Comparison of ENCODE assay signal across 23 mouse cellular contexts in genomic region chr5:74289957-74290356, GRCm38 (mm10).
"Had no signal": no experiment of that assay in that cellular context is flagged by ENCODE, and none has a peak within 500 bp of the region (broad histone marks: within the 10 kb centered on the region; RNA-seq: fewer than 3 reads in every experiment).

No protein-coding gene starts in this region.

- DNase-seq: kidney, adult 11 months; kidney, adult 8-10 months; kidney, postnatal 25 days; layer of hippocampus, postnatal 36 days; liver, postnatal 0 days; lung, embryonic 14.5 days; lung, postnatal 36 days; thymus, adult 2 months; thymus, postnatal 14 days; thymus, postnatal 4 days had no signal

- ATAC-seq: liver, postnatal 0 days; lung, postnatal 0 days; midbrain, embryonic 13.5 days; midbrain, embryonic 16.5 days had no signal

- H3K9ac ChIP-seq: kidney, embryonic 15.5 days; limb, embryonic 12.5 days; limb, embryonic 15.5 days; liver, embryonic 14.5 days; liver, postnatal 0 days; lung, embryonic 14.5 days; midbrain, embryonic 13.5 days had no signal

- H3K9me3 ChIP-seq: kidney, embryonic 15.5 days; limb, embryonic 12.5 days; limb, embryonic 15.5 days; megakaryocyte, embryonic 14.5 days; midbrain, embryonic 10.5 days; midbrain, embryonic 13.5 days had no signal

- H3K4me3 ChIP-seq: kidney, embryonic 15.5 days; layer of hippocampus, adult 2 months; left cerebral cortex, adult 2 months; limb, embryonic 12.5 days; limb, embryonic 15.5 days; megakaryocyte, embryonic 14.5 days; midbrain, embryonic 10.5 days; midbrain, embryonic 13.5 days; myocyte had no signal

- H3K27ac ChIP-seq: kidney, embryonic 15.5 days; layer of hippocampus, adult 2 months; left cerebral cortex, adult 2 months; limb, embryonic 12.5 days; limb, embryonic 15.5 days; liver, embryonic 14.5 days; midbrain, embryonic 10.5 days; midbrain, embryonic 13.5 days had no signal

- H3K36me3 ChIP-seq: kidney, embryonic 15.5 days; limb, embryonic 12.5 days; limb, embryonic 15.5 days; midbrain, embryonic 10.5 days; midbrain, embryonic 13.5 days had no signal

- H3K27me3 ChIP-seq: kidney, embryonic 15.5 days; limb, embryonic 12.5 days; limb, embryonic 15.5 days; midbrain, embryonic 13.5 days had no signal

- H3K4me2 ChIP-seq: kidney, embryonic 15.5 days; limb, embryonic 12.5 days; limb, embryonic 15.5 days; liver, embryonic 11.5 days; lung, embryonic 14.5 days; midbrain, embryonic 13.5 days had no signal
